8 mouse cellular contexts compared by ENCODE assay signal in the genomic region with DNA sequence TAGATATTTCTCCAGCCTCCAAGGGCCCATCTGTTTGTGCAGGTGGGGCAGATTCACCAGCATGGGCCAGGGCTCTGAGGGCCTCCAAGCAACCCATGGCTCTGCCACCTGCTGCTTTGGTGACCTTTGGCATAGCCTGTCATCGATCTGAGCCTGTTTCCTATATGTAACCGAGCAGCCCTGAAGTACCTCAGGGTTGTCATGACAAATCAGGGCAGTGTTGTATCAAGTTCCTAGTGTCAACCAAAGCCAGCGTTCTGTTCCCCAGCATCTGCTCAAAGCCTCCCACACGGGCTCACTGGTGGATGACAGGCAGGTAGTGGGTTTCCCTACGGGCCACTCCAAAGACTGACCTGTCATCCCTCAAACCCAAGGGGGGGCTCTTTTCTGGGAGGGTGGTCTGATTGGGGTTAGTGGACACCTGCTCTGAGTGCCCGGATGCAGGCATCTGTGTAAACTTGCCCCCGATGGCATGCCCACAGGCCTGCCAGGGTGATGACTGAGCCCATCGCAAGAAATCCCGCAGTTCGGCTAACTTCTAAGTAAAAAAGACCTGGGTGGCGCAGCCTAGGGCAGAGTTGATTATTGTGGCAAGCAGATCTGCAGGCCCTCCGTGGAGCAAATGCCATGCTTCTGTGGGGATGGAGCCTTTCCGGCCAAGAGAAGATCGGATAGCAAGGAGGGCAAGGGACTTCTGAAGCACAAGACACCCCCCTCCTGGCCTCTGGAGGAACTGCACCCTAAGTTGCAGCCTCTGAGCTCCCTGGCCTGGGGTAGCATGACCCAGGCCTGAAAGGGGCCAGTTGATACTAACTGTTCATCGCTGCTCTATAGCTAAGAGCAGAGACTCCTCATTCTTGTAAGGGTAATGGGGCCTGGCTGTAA. TPM values are rescaled to one million over a fixed set of nuclear protein-coding genes. Genes with fewer than 3 reads are reported as not detected.
DNase-seq lines count a peak whose midpoint lies in the region; ATAC-seq lines count a peak whose summit lies in the region.

No protein-coding gene starts in this region.

- H3K9ac ChIP-seq in embryonic facial prominence, embryonic 13.5 days = peak overlapping the region; percentile 52; the same call in 1 of the 2 replicates
- H3K9ac ChIP-seq in liver, embryonic 11.5 days (ENCODE audit: low read depth, low read length) = no peak overlapping the region
- no peak overlapping the region for H3K9ac ChIP-seq in neural tube, embryonic 14.5 days (replicated peaks; ENCODE audit: low read depth, low read length)

- H3K4me2 ChIP-seq in embryonic facial prominence, embryonic 13.5 days = peak overlapping the region; percentile 37
- H3K4me2 ChIP-seq in liver, embryonic 11.5 days = no peak overlapping the region
- H3K4me2 ChIP-seq in neural tube, embryonic 14.5 days (ENCODE audit: low read depth, low read length) = no peak overlapping the region

- H3K27me3 ChIP-seq in embryonic facial prominence, embryonic 13.5 days = no peaks in the 10 kb centered on the region
- no peaks in the 10 kb centered on the region for H3K27me3 ChIP-seq in liver, embryonic 11.5 days (replicated peaks; ENCODE audit: control insufficient read depth, insufficient read depth, low read length)
- no peaks in the 10 kb centered on the region for H3K27me3 ChIP-seq in neural tube, embryonic 14.5 days (ENCODE audit: control insufficient read depth, insufficient read depth, low read length)

- no peaks in the 10 kb centered on the region for H3K9me3 ChIP-seq in embryonic facial prominence, embryonic 13.5 days
- H3K9me3 ChIP-seq in liver, embryonic 11.5 days (ENCODE audit: control insufficient read depth, low read length) = no peaks in the 10 kb centered on the region
- H3K9me3 ChIP-seq in neural tube, embryonic 14.5 days (ENCODE audit: control insufficient read depth, low read length) = no peaks in the 10 kb centered on the region

- WGBS in embryonic facial prominence, embryonic 13.5 days = 31% methylated on average over 15 of the region's 15 CpGs
- WGBS in liver, embryonic 11.5 days = 49% methylated on average over 15 of the region's 15 CpGs
- WGBS in neural tube, embryonic 14.5 days = 46% methylated on average over 15 of the region's 15 CpGs

- H3K4me3 ChIP-seq in embryonic facial prominence, embryonic 13.5 days = no peak overlapping the region
- H3K4me3 ChIP-seq in liver, embryonic 11.5 days (ENCODE audit: low read depth, low read length) = no peak overlapping the region
- H3K4me3 ChIP-seq in neural tube, embryonic 14.5 days (ENCODE audit: low read depth, low read length) = no peak overlapping the region

- peak; percentile 37; the same call in 1 of the 2 replicates for ATAC-seq in embryonic facial prominence, embryonic 13.5 days (ENCODE audit: insufficient number of reproducible peaks, insufficient read depth, low FRiP score, low TSS enrichment, low read depth)
- ATAC-seq in liver, embryonic 11.5 days (replicated peaks; ENCODE audit: low FRiP score) = peak; percentile 36; the same call in 1 of the 2 replicates
- ATAC-seq in neural tube, embryonic 14.5 days (ENCODE audit: low read depth) = peak; percentile 31

- H3K36me3 ChIP-seq in embryonic facial prominence, embryonic 13.5 days = no peaks in the 10 kb centered on the region
- H3K36me3 ChIP-seq in liver, embryonic 11.5 days (ENCODE audit: control insufficient read depth, insufficient read depth, low read length) = no peaks in the 10 kb centered on the region
- H3K36me3 ChIP-seq in neural tube, embryonic 14.5 days (ENCODE audit: control insufficient read depth, insufficient read depth, low read length) = no peaks in the 10 kb centered on the region

- peak; percentile 53 to 55 for DNase-seq in B cell, adult 2 months
- peak; percentile 46 to 63 for DNase-seq in adrenal gland, postnatal 4 days (ENCODE audit: low spot score in 2 of 2)
- DNase-seq in heart, adult 9 months (ENCODE audit: low spot score in 2 of 2) = peak; percentile 37 to 41
- DNase-seq in kidney, postnatal 10 days = peak; percentile 88
- peak; percentile 50 for DNase-seq in liver, embryonic 11.5 days (ENCODE audit: low spot score)
- DNase-seq in testis, postnatal 14 days (ENCODE audit: low spot score) = peak; percentile 79

- peaks cover 4% of the 10 kb centered on the region; the same call in 1 of the 2 replicates for H3K4me1 ChIP-seq in embryonic facial prominence, embryonic 13.5 days
- no peaks in the 10 kb centered on the region for H3K4me1 ChIP-seq in liver, embryonic 11.5 days (replicated peaks; ENCODE audit: control insufficient read depth, insufficient read depth, low read length)
- H3K4me1 ChIP-seq in neural tube, embryonic 14.5 days (ENCODE audit: control insufficient read depth, insufficient read depth, low read length) = no peaks in the 10 kb centered on the region

- no peak overlapping the region for H3K27ac ChIP-seq in embryonic facial prominence, embryonic 13.5 days
- H3K27ac ChIP-seq in liver, embryonic 11.5 days (ENCODE audit: low read depth, low read length) = no peak overlapping the region
- no peak overlapping the region for H3K27ac ChIP-seq in neural tube, embryonic 14.5 days (ENCODE audit: low read depth, low read length)

RNA-seq across cellular contexts. Expression of gene E030025P04Rik, which starts 48.7 kb away (rescaled TPM):
- total RNA-seq in adrenal gland, postnatal 4 days (2021) = not detected
- polyA plus RNA-seq in embryonic facial prominence, embryonic 13.5 days (2015; fragmentation: Nextera tagmentation; extraction: Ambion mirVana) = not detected in 2 replicates
- polyA plus RNA-seq in liver, embryonic 11.5 days (2014; fragmentation: Nextera tagmentation; extraction: Ambion mirVana) = not detected in 2 replicates
- polyA plus RNA-seq in neural tube, embryonic 14.5 days (2014; fragmentation: Nextera tagmentation; extraction: Ambion mirVana) = not detected in 2 replicates
